ENCODE assay signal across 9 mouse cellular contexts in the genomic region with DNA sequence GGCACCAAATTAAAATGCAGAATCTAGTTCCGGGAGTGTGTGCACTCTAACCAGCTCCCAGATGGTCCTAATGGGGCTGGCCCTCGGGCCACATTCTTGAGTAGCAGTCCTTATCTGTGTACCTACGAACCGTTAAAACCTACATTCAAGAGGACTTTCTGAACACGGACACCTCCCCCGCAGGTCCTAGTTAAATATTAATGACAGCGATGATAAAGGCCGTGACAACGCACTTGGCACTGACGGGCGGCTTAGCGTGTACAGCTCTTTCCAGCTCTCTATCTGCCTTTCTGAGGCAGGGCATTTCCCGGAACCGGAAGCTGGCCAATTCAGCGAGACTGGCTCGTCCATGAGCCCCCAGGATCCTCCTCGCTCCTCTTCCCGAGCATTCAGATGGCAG. TPM values are rescaled to one million over a fixed set of nuclear protein-coding genes. Genes with fewer than 3 reads are reported as not detected.
DNase-seq lines count a peak whose midpoint lies in the region; ATAC-seq lines count a peak whose summit lies in the region.
"Had no signal": no experiment of that assay in that cellular context is flagged by ENCODE, and none has a peak within 500 bp of the region (broad histone marks: within the 10 kb centered on the region; RNA-seq: fewer than 3 reads in every experiment).

No protein-coding gene starts in this region.

- no peak overlapping the region for H3K27ac ChIP-seq in neural tube, embryonic 13.5 days (replicated peaks)
- H3K27ac ChIP-seq in neural tube, embryonic 15.5 days (replicated peaks) = no peak overlapping the region
- peak overlapping the region; percentile 42; the same call in 1 of the 2 replicates for H3K27ac ChIP-seq in intestine, embryonic 15.5 days
- 0 out of 2 replicates have a peak overlapping the region, but pooled peaks have one; percentile 54 for H3K27ac ChIP-seq in liver, embryonic 16.5 days (ENCODE audit: low read length)
- peak overlapping the region; percentile 84 for H3K27ac ChIP-seq in stomach, embryonic 16.5 days (ENCODE audit: low read length)
- H3K27ac ChIP-seq: embryonic facial prominence, embryonic 12.5 days had no signal

- no peak for ATAC-seq in neural tube, embryonic 13.5 days (ENCODE audit: low read depth)
- no peak for ATAC-seq in neural tube, embryonic 15.5 days (ENCODE audit: low FRiP score)
- ATAC-seq in intestine, embryonic 15.5 days = peak; percentile 95
- ATAC-seq in liver, embryonic 16.5 days (ENCODE audit: low read depth) = peak; percentile 87
- ATAC-seq in stomach, embryonic 16.5 days (ENCODE audit: insufficient read depth, low FRiP score) = peak; percentile 91
- ATAC-seq in erythroid progenitor cell, adult 5-6 weeks (replicated peaks; ENCODE audit: low FRiP score, poor library complexity, severe bottlenecking) = no peak

- H3K4me1 ChIP-seq in neural tube, embryonic 13.5 days (replicated peaks) = peaks cover 9% of the 10 kb centered on the region; the same call in 1 of the 2 replicates
- no peaks in the 10 kb centered on the region for H3K4me1 ChIP-seq in neural tube, embryonic 15.5 days
- H3K4me1 ChIP-seq in intestine, embryonic 15.5 days (replicated peaks) = 0 out of 2 replicates have a peak, but pooled peaks cover 2% of the 10 kb centered on the region
- no peaks in the 10 kb centered on the region for H3K4me1 ChIP-seq in liver, embryonic 16.5 days (ENCODE audit: control insufficient read depth, low read depth, low read length)
- H3K4me1 ChIP-seq in stomach, embryonic 16.5 days (ENCODE audit: control insufficient read depth, insufficient read depth, low read length) = peaks cover 14% of the 10 kb centered on the region
- H3K4me1 ChIP-seq: embryonic facial prominence, embryonic 12.5 days had no signal

- 66% methylated on average over 18 of the region's 18 CpGs for WGBS in neural tube, embryonic 13.5 days
- WGBS in neural tube, embryonic 15.5 days = 62% methylated on average over 18 of the region's 18 CpGs
- WGBS in intestine, embryonic 15.5 days = 51% methylated on average over 18 of the region's 18 CpGs
- WGBS in liver, embryonic 16.5 days (ENCODE audit: insufficient replicate concordance) = 38% methylated on average over 18 of the region's 18 CpGs
- WGBS in stomach, embryonic 16.5 days = 41% methylated on average over 18 of the region's 18 CpGs

- H3K36me3 ChIP-seq in neural tube, embryonic 13.5 days = no peaks in the 10 kb centered on the region
- H3K36me3 ChIP-seq in neural tube, embryonic 15.5 days = no peaks in the 10 kb centered on the region
- no peaks in the 10 kb centered on the region for H3K36me3 ChIP-seq in intestine, embryonic 15.5 days
- H3K36me3 ChIP-seq in liver, embryonic 16.5 days (ENCODE audit: control insufficient read depth, insufficient read depth) = no peaks in the 10 kb centered on the region
- no peaks in the 10 kb centered on the region for H3K36me3 ChIP-seq in stomach, embryonic 16.5 days (ENCODE audit: control insufficient read depth, insufficient read depth, low read length)
- H3K36me3 ChIP-seq: embryonic facial prominence, embryonic 12.5 days had no signal

- H3K9me3 ChIP-seq in neural tube, embryonic 13.5 days = no peaks in the 10 kb centered on the region
- H3K9me3 ChIP-seq in neural tube, embryonic 15.5 days (replicated peaks) = no peaks in the 10 kb centered on the region
- no peaks in the 10 kb centered on the region for H3K9me3 ChIP-seq in intestine, embryonic 15.5 days
- no peaks in the 10 kb centered on the region for H3K9me3 ChIP-seq in liver, embryonic 16.5 days (replicated peaks; ENCODE audit: control insufficient read depth, low read length)
- H3K9me3 ChIP-seq in stomach, embryonic 16.5 days (replicated peaks; ENCODE audit: control insufficient read depth, low read length) = no peaks in the 10 kb centered on the region
- H3K9me3 ChIP-seq: embryonic facial prominence, embryonic 12.5 days had no signal

- no peaks in the 10 kb centered on the region for H3K27me3 ChIP-seq in neural tube, embryonic 13.5 days
- H3K27me3 ChIP-seq in neural tube, embryonic 15.5 days (replicated peaks) = no peaks in the 10 kb centered on the region
- no peaks in the 10 kb centered on the region for H3K27me3 ChIP-seq in intestine, embryonic 15.5 days (replicated peaks)
- no peaks in the 10 kb centered on the region for H3K27me3 ChIP-seq in liver, embryonic 16.5 days (ENCODE audit: control insufficient read depth, insufficient read depth, low read depth, low read length)
- H3K27me3 ChIP-seq in stomach, embryonic 16.5 days (ENCODE audit: control insufficient read depth, insufficient read depth, low read length) = no peaks in the 10 kb centered on the region
- H3K27me3 ChIP-seq: embryonic facial prominence, embryonic 12.5 days had no signal

- no peak for DNase-seq in layer of hippocampus, postnatal 36 days
- DNase-seq in gastrocnemius, postnatal 4 days (ENCODE audit: low spot score in 2 of 2) = no peak

- peak overlapping the region; percentile 12; the same call in 1 of the 2 replicates for H3K4me2 ChIP-seq in neural tube, embryonic 13.5 days
- no peak overlapping the region; the same call in 1 of the 2 replicates for H3K4me2 ChIP-seq in neural tube, embryonic 15.5 days
- H3K4me2 ChIP-seq in intestine, embryonic 15.5 days (replicated peaks) = peak overlapping the region; percentile 40; the same call in 1 of the 2 replicates
- H3K4me2 ChIP-seq in liver, embryonic 16.5 days (ENCODE audit: low read depth, low read length) = peak overlapping the region; percentile 17; the same call in 1 of the 2 replicates
- H3K4me2 ChIP-seq in stomach, embryonic 16.5 days (ENCODE audit: low read depth, low read length) = peak overlapping the region; percentile 40
- H3K4me2 ChIP-seq: embryonic facial prominence, embryonic 12.5 days had no signal

- H3K4me3 ChIP-seq in neural tube, embryonic 13.5 days = no peak overlapping the region
- no peak overlapping the region for H3K4me3 ChIP-seq in neural tube, embryonic 15.5 days (replicated peaks)
- no peak overlapping the region for H3K4me3 ChIP-seq in intestine, embryonic 15.5 days (replicated peaks)
- no peak overlapping the region for H3K4me3 ChIP-seq in liver, embryonic 16.5 days (ENCODE audit: low read depth, low read length)
- H3K4me3 ChIP-seq in stomach, embryonic 16.5 days (replicated peaks; ENCODE audit: low read length) = no peak overlapping the region
- H3K4me3 ChIP-seq: embryonic facial prominence, embryonic 12.5 days had no signal

- H3K9ac ChIP-seq in neural tube, embryonic 13.5 days = no peak overlapping the region
- no peak overlapping the region for H3K9ac ChIP-seq in neural tube, embryonic 15.5 days (replicated peaks)
- no peak overlapping the region for H3K9ac ChIP-seq in intestine, embryonic 15.5 days
- no peak overlapping the region for H3K9ac ChIP-seq in liver, embryonic 16.5 days (ENCODE audit: low read depth, low read length)
- H3K9ac ChIP-seq in stomach, embryonic 16.5 days (ENCODE audit: low read length) = no peak overlapping the region
- H3K9ac ChIP-seq: embryonic facial prominence, embryonic 12.5 days had no signal

RNA-seq across cellular contexts. Expression of gene Lrig1, which starts 29.9 kb away (rescaled TPM):
- polyA plus RNA-seq in neural tube, embryonic 13.5 days (2015; fragmentation: Nextera tagmentation; extraction: Ambion mirVana) = 10.5 and 12.9 TPM in 2 replicates
- polyA plus RNA-seq in neural tube, embryonic 15.5 days (2015; fragmentation: Nextera tagmentation; extraction: Ambion mirVana) = 14.5 and 15.0 TPM in 2 replicates
- 17.1 and 19.5 TPM in 2 replicates for polyA plus RNA-seq in intestine, embryonic 15.5 days (2015; fragmentation: Nextera tagmentation; extraction: Ambion mirVana)
- 2.7 and 4.5 TPM in 2 replicates for polyA plus RNA-seq in liver, embryonic 16.5 days (2015; fragmentation: Nextera tagmentation; extraction: Ambion mirVana)
- 18.3 and 24.0 TPM in 2 replicates for polyA plus RNA-seq in stomach, embryonic 16.5 days (2015; fragmentation: Nextera tagmentation; extraction: Ambion mirVana)
- total RNA-seq in layer of hippocampus, postnatal 36 days (2021) = 10 to 100 TPM; 27.0 to 27.8 TPM
- total RNA-seq in erythroid progenitor cell, adult 5-6 weeks (2015; ENCODE audit: low replicate concordance) = 7.9 and 11.7 TPM in 2 replicates
- 4.1 and 5.7 TPM in 2 replicates for total RNA-seq in erythroid progenitor cell, adult 5-6 weeks (2017; ENCODE audit: low replicate concordance)
- 10 to 100 TPM; 75.3 to 82.6 TPM for total RNA-seq in gastrocnemius, postnatal 4 days (2021)

Comparison
In these comparisons a context has a peak if more than half of its experiments do, and no peak if none do; other contexts are left out.
1. ATAC-seq: peak in intestine, embryonic 15.5 days (single experiment), liver, embryonic 16.5 days (single experiment) and stomach, embryonic 16.5 days (single experiment); none in neural tube, embryonic 13.5 days (single experiment), neural tube, embryonic 15.5 days (single experiment) and erythroid progenitor cell, adult 5-6 weeks (single experiment).
2. H3K27ac ChIP-seq: peak in intestine, embryonic 15.5 days (single experiment), liver, embryonic 16.5 days (single experiment) and stomach, embryonic 16.5 days (single experiment); none in neural tube, embryonic 13.5 days (single experiment) and neural tube, embryonic 15.5 days (single experiment).